Mouse (Mus musculus): ENCODE data around the gene Pofut2. TPM values are rescaled to one million over a fixed set of nuclear protein-coding genes. Genes with fewer than 3 reads are reported as not detected.
"Not testable (repeated sequence)": the region's sequence is repeated elsewhere in the genome, so short reads cannot be mapped to it uniquely, and the experiment has no call there.

Gene Pofut2
- total RNA-seq, 2 experiments from 2014 or later: 42.2 to 42.9 TPM

GRCm38 (mm10) chr10:77266281-77266680, 7.3 kb downstream of the Pofut2 start:
- peak in 1 of 2 experiments; percentile 68 for DNase-seq

- DNase-seq: no peak
Observed at GRCm38 (mm10) chr10:77267027-77267426, 8.0 kb downstream of the Pofut2 start.

- DNase-seq: no peak
Observed at GRCm38 (mm10) chr10:77269129-77269528, 10.1 kb downstream of the Pofut2 start.

GRCm38 (mm10) chr10:77272980-77273730, 14.1 kb downstream of the Pofut2 start:
- no peak for DNase-seq

- no peak for DNase-seq
Observed at GRCm38 (mm10) chr10:77273798-77274197, 14.8 kb downstream of the Pofut2 start.

GRCm38 (mm10) chr10:77282085-77282484, 23.1 kb downstream of the Pofut2 start:
- not testable (repeated sequence) for DNase-seq

- DNase-seq: peak; percentile 76 to 90
Observed at GRCm38 (mm10) chr10:77282822-77283221, 23.8 kb downstream of the Pofut2 start.

- no peak for DNase-seq
Observed at GRCm38 (mm10) chr10:77284832-77285231, 25.8 kb downstream of the Pofut2 start.

- peak in 1 of 2 experiments; percentile 22 for DNase-seq
Observed at GRCm38 (mm10) chr10:77287626-77288025, 28.6 kb downstream of the Pofut2 start.

GRCm38 (mm10) chr10:77288639-77289195, 29.7 kb downstream of the Pofut2 start:
- no peak for DNase-seq

GRCm38 (mm10) chr10:77289559-77289958, 30.5 kb downstream of the Pofut2 start:
- DNase-seq: no peak

GRCm38 (mm10) chr10:77290624-77291366, 31.8 kb downstream of the Pofut2 start:
- no peak for DNase-seq

GRCm38 (mm10) chr10:77294691-77295090, 35.7 kb downstream of the Pofut2 start:
- peak in 1 of 2 experiments; percentile 23 for DNase-seq

- DNase-seq: no peak
Observed at GRCm38 (mm10) chr10:77298621-77299020, 39.6 kb downstream of the Pofut2 start.

GRCm38 (mm10) chr10:77299194-77299593, 40.2 kb downstream of the Pofut2 start:
- no peak for DNase-seq

- DNase-seq: no peak
Observed at GRCm38 (mm10) chr10:77300237-77300933, 41.4 kb downstream of the Pofut2 start.

- no peak for DNase-seq
Observed at GRCm38 (mm10) chr10:77300934-77301297, 41.9 kb downstream of the Pofut2 start.

- no peak for DNase-seq
Observed at GRCm38 (mm10) chr10:77304362-77304761, 45.3 kb downstream of the Pofut2 start.

- DNase-seq: no peak
Observed at GRCm38 (mm10) chr10:77304840-77305533, 46.0 kb downstream of the Pofut2 start.

GRCm38 (mm10) chr10:77305766-77306165, 46.7 kb downstream of the Pofut2 start:
- no peak for DNase-seq

- no peak for DNase-seq
Observed at GRCm38 (mm10) chr10:77308978-77309377, 50.0 kb downstream of the Pofut2 start.

GRCm38 (mm10) chr10:77314711-77315266, 55.8 kb downstream of the Pofut2 start:
- no peak for DNase-seq
